Mouse (Mus musculus): ENCODE results near the gene Bcl6b.

DNA sequence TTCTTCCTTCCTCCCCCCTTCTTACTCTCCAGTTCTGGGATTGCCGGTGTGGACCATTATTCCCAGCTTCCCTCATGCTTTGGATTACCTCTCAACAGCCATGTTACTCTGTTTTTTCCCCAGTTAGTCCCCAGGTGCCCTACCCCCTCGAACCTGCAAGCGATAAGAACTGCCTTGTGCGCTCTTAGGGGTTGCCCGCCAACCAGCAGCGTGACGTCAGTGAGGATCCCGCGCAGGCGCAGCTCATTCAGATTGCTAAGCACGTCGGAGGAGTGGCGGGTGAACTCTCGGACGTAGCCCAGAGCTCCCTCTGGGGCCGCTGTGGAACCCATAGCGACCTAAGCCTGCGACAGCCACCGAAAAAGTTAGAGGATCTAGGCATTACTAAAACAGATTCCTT is 770 bp downstream of the Bcl6b start:
- TF ChIP-seq CTCF (IDR thresholded peaks at IDR 0.05; ENCODE audit: low read depth) = no peak
- TF ChIP-seq EP300 (IDR thresholded peaks at IDR 0.05; ENCODE audit: low read depth) = no peak
